Mouse (Mus musculus): ENCODE data around the gene Ptar1. TPM values are rescaled to one million over a fixed set of nuclear protein-coding genes. Genes with fewer than 3 reads are reported as not detected.

Ptar1 gene
- polyA plus RNA-seq, 1 experiment from 2014 or later = 4.6 TPM

DNA sequence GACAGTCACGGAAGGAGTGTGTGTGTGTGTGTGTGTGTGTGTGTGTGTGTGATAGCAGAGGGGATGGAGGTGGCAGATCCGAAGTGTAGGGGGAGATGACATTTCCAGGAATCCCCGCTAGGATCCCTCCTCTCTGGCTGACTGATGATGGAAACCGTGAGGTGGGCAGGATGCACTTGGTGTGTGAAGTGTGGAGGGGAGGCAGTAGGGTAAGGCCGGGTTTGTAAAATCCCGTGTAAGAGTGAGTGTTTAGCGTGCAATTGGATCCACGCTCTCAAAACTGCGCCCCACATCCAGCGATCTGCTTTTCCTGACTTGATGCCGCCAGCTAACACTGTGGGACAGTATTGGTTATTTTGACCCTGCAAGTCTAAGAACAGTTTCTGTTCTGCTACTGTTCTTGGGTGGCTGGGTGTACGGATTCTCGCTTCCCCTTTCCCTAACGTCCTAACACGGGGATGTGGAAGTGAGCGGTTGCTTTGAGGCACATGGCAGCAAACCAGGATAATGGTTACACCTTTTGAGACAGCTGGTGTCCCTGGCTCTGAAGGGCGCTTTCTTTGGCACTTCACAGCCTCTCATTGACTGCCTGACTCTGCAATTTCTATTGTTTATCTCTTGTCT is 72.2 kb downstream of the Ptar1 start:
- H3K27ac ChIP-seq (replicated peaks) = peak overlapping the region; percentile 99
- peak; percentile 0; the same call in 1 of the 2 replicates for ATAC-seq (ENCODE audit: low FRiP score)
- H3K36me3 ChIP-seq = no peaks in the 10 kb centered on the region
- no peaks in the 10 kb centered on the region for H3K27me3 ChIP-seq (replicated peaks)
- peaks cover 33% of the 10 kb centered on the region for H3K4me1 ChIP-seq
- H3K9ac ChIP-seq (replicated peaks) = peak overlapping the region; percentile 89
- H3K4me2 ChIP-seq = peak overlapping the region; percentile 76
- H3K9me3 ChIP-seq (replicated peaks) = no peaks in the 10 kb centered on the region
- peak overlapping the region; percentile 77 for H3K4me3 ChIP-seq (replicated peaks)
- under 1% methylated on average over 17 of the region's 17 CpGs for WGBS

DNA sequence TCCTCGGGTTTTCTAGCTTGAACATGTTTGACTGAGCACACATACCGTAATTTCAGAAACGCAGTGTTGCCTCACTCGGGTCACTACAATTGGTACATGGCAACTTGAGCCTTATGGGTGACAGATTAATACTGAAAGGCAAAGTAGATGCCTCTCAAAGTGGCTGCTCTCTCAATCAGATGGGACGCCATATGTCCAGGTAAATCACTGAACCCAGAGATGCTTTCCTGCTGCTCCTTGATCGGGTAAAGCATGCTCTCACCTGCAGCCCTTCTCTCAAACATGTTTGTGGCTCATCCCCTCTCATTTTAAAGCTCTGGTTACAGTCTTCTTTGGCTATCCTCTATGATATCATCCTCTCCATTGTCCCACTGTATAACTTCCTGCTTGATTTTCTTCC is 76.1 kb downstream of the Ptar1 start:
- no peak for ATAC-seq (ENCODE audit: low FRiP score)
- peaks cover 35% of the 10 kb centered on the region for H3K4me1 ChIP-seq
- no peaks in the 10 kb centered on the region for H3K36me3 ChIP-seq
- H3K9me3 ChIP-seq (replicated peaks) = no peaks in the 10 kb centered on the region
- no peaks in the 10 kb centered on the region for H3K27me3 ChIP-seq (replicated peaks)
- no peak overlapping the region for H3K4me2 ChIP-seq
- H3K27ac ChIP-seq (replicated peaks) = no peak overlapping the region
- H3K9ac ChIP-seq (replicated peaks) = no peak overlapping the region
- no peak overlapping the region for H3K4me3 ChIP-seq (replicated peaks)
- WGBS = 88% methylated on average over 6 of the region's 6 CpGs

DNA sequence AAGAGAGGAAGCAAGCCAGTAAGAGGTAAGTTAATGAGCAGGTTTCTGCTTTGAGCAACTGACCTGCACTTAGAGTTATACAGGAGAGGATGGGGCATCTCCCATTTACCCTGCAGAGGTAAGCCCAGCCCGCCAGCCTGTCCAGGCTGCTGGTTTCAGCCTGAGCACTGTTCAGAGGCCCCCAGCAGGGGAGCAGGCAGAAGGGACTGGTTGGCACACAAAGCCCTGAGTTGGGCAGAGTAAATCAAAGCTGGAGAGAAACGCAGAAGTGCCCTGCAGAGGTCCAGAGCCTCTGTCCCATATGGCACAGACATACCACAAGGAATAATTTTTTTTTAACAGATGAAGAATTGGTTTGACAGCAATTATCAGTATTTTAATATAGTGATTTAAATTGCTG is 76.8 kb downstream of the Ptar1 start:
- Histone ChIP-seq H3K9ac (replicated peaks) (no peak overlapping the region), H3K27me3 (replicated peaks) (no peaks in the 10 kb centered on the region), H3K4me3 (replicated peaks) (no peak overlapping the region), H3K4me1 (peaks cover 41% of the 10 kb centered on the region), H3K9me3 (replicated peaks) (no peaks in the 10 kb centered on the region), H3K27ac (replicated peaks) (no peak overlapping the region), H3K36me3 (no peaks in the 10 kb centered on the region), H3K4me2 (no peak overlapping the region)
- WGBS = 29% methylated on average over 2 of the region's 2 CpGs
- ATAC-seq (ENCODE audit: low FRiP score) = no peak

DNA sequence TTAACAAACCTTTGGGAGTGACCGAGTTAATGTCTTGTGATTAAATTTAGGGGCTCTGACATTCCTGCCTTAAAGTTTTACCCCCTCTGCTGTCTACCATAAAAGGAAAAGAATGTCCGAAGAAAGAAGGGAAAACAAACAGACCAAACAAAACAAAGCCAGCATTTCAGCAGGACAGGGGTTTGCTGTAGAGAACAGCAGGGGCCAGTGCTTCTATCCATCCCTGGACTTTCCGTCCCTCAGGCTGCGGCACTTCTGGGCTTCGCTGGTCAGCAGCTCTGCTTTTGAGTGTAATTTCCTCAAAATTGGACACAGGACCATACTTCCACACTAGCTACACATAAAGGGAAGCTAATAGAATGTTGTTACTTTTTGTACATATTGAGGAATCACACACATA is 81.6 kb downstream of the Ptar1 start:
- Histone ChIP-seq H3K36me3 (no peaks in the 10 kb centered on the region), H3K27me3 (replicated peaks) (no peaks in the 10 kb centered on the region), H3K9ac (replicated peaks) (no peak overlapping the region), H3K27ac (replicated peaks) (no peak overlapping the region), H3K4me3 (replicated peaks) (no peak overlapping the region), H3K9me3 (replicated peaks) (no peaks in the 10 kb centered on the region), H3K4me1 (peaks cover 41% of the 10 kb centered on the region), H3K4me2 (no peak overlapping the region)
- no peak for ATAC-seq (ENCODE audit: low FRiP score)
- 25% methylated on average over 5 of the region's 5 CpGs for WGBS

DNA sequence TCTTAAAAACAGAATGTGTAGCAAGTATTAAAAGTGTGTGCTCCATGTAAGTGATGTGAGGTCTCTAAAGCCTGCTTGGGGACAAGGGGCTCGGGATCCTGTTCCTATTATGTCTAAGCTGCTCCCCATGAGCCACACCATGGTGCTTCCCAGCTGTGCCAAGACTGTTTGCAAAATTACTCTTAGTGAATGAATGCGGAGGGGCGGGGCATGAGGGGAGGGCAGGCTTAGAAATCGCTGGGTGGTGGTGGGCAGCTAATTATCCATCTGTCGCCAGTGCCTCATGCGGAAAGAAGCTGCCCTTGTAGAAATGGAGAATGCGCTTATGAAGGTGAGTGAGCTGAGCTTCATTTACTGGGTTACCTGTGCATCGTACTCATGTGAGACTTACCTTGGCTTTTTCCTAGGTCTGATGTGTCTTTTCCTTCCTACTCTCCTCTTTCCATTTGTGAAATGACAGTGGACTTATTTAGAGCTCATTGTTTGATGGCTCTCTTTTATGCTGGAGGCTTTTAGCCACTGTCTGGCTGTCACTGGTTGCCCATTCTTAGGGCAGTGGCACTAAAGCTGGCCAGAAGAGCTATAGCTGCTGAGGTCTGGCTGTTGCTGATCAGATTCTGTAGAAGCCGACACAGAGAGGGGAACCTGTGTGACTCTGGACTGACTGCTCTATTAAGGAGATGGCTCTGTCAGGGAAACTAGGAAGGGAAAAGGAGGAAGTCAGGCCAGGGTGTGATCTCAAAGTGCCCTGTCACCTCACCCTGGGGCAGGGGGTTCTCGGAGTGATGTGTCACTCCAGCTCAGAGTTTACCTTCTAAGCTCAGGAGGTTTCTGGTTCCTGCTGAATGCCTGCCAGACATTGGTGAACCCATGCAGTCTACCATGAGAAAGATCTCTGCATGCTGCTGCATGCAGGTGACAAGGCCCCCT is 83.5 kb downstream of the Ptar1 start:
- 0 out of 2 replicates have a peak overlapping the region, but pooled peaks have one; percentile 29 for H3K4me2 ChIP-seq
- H3K9ac ChIP-seq (replicated peaks) = no peak overlapping the region
- H3K9me3 ChIP-seq (replicated peaks) = no peaks in the 10 kb centered on the region
- 0 out of 2 replicates have a peak overlapping the region, but pooled peaks have one; percentile 41 for H3K27ac ChIP-seq (replicated peaks)
- no peaks in the 10 kb centered on the region for H3K27me3 ChIP-seq (replicated peaks)
- 27% methylated on average over 10 of the region's 10 CpGs for WGBS
- peaks cover 28% of the 10 kb centered on the region for H3K4me1 ChIP-seq
- peak; percentile 51 for ATAC-seq (ENCODE audit: low FRiP score)
- H3K4me3 ChIP-seq (replicated peaks) = no peak overlapping the region
- no peaks in the 10 kb centered on the region for H3K36me3 ChIP-seq

DNA sequence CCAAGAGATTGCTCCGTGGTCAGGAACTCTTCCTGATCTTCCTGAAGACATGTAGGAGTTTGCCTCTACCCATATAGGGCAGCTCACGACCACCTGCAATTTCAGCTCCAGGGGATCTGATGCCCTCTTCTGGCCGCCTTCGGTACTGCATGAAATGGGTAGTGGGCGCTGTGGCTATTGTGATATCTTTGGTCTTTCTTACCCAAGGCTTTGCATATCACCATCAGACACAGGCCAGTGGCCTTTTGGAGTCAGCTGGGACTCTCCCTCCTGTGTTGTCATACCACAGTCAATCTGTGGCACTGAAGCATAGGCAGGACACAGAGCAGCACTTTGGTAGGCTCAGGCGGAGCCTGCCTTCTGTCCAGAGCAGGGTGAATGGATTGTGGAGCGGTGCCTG is 84.7 kb downstream of the Ptar1 start:
- Histone ChIP-seq H3K4me1 (peaks cover 28% of the 10 kb centered on the region), H3K4me3 (replicated peaks) (no peak overlapping the region), H3K4me2 (no peak overlapping the region), H3K27me3 (replicated peaks) (no peaks in the 10 kb centered on the region), H3K36me3 (no peaks in the 10 kb centered on the region), H3K27ac (replicated peaks) (no peak overlapping the region), H3K9me3 (replicated peaks) (no peaks in the 10 kb centered on the region), H3K9ac (replicated peaks) (no peak overlapping the region)
- 73% methylated on average over 7 of the region's 7 CpGs for WGBS
- no peak for ATAC-seq (ENCODE audit: low FRiP score)

DNA sequence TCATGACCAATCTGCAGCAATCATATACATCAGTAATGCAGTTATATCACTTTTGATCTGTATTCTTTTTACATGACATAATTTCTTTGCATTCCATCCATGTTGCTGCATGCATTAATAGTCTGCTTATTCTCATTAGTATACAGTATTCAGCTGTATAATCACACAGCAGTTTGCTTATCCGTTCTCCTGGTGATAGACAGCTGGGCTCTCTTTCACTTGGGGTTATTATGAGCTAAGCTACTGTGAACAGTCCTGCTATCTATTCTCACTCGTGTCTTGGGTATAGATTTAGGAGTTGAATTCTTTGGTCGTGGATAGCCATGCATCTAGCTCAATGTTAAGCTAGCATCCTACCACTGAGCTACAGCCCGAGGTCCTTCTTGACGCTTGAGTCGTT is 88.1 kb downstream of the Ptar1 start:
- no peaks in the 10 kb centered on the region for H3K27me3 ChIP-seq (replicated peaks)
- no peaks in the 10 kb centered on the region for H3K9me3 ChIP-seq (replicated peaks)
- no peak overlapping the region for H3K4me3 ChIP-seq (replicated peaks)
- no peak overlapping the region for H3K9ac ChIP-seq (replicated peaks)
- H3K27ac ChIP-seq (replicated peaks) = no peak overlapping the region
- no peak for ATAC-seq (ENCODE audit: low FRiP score)
- no peak overlapping the region for H3K4me2 ChIP-seq
- no peaks in the 10 kb centered on the region for H3K36me3 ChIP-seq
- H3K4me1 ChIP-seq = peaks cover 10% of the 10 kb centered on the region
- WGBS = 73% methylated on average over 6 of the region's 6 CpGs

DNA sequence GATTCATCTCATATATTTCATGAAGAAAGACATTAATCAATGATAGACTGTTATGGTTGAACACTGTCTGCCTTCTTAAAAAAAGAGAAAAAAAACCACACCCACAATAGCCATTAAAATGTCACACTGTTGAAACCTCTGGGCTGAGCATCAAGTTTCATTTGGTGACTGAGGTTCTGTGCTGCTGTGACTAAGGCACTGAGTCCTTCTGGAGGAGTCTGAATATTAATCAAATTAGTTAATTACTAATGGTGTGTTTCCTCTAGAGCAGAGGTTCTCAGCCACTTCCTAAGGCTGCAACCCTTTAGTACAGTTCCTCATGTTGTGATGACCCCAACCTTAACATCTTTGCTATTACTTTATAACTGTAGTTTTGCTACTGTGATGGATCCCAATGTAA is 91.9 kb downstream of the Ptar1 start:
- H3K4me2 ChIP-seq = no peak overlapping the region
- H3K4me3 ChIP-seq (replicated peaks) = no peak overlapping the region
- H3K27me3 ChIP-seq (replicated peaks) = no peaks in the 10 kb centered on the region
- no peak overlapping the region for H3K9ac ChIP-seq (replicated peaks)
- ATAC-seq (ENCODE audit: low FRiP score) = no peak
- H3K27ac ChIP-seq (replicated peaks) = no peak overlapping the region
- no peaks in the 10 kb centered on the region for H3K9me3 ChIP-seq (replicated peaks)
- H3K36me3 ChIP-seq = no peaks in the 10 kb centered on the region
- H3K4me1 ChIP-seq = 0 out of 2 replicates have a peak, but pooled peaks cover 3% of the 10 kb centered on the region

DNA sequence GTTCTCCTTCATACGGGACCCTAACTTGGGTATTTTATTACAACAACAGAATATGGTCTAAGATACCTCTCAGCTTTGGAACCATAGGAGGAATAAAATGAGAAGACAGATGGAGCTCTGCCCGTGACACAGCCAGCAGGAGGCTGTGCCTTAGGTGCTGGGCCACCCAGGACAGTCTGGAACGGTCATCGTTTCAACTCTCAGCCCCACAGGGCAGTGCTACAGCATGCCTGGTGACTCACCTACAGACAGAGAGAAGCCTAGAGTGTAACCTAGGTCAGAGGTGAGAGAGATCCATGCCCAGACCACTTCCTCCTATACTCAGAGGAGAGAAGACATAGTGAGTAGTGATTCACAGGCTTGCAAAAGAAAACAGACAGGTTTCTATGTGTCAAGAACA is 92.9 kb downstream of the Ptar1 start:
- ATAC-seq (ENCODE audit: low FRiP score) = no peak
- WGBS = 85% methylated on average over 4 of the region's 4 CpGs
- H3K27me3 ChIP-seq (replicated peaks) = no peaks in the 10 kb centered on the region

More for the DNA sequence above, 92.9 kb downstream of the Ptar1 start:
- no peaks in the 10 kb centered on the region for H3K36me3 ChIP-seq
- H3K9me3 ChIP-seq (replicated peaks) = no peaks in the 10 kb centered on the region
- 0 out of 2 replicates have a peak, but pooled peaks cover 3% of the 10 kb centered on the region for H3K4me1 ChIP-seq
- no peak overlapping the region for H3K27ac ChIP-seq (replicated peaks)
- H3K9ac ChIP-seq (replicated peaks) = no peak overlapping the region
- H3K4me3 ChIP-seq (replicated peaks) = no peak overlapping the region
- H3K4me2 ChIP-seq = no peak overlapping the region

Other genes starting within 250 kb of the Ptar1 start
- gene Mamdc2, start 239.0 kb upstream of the Ptar1 start, polyA plus RNA-seq (2015; fragmentation: Nextera tagmentation; extraction: Ambion mirVana) = 1.2 and 1.7 TPM in 2 replicates
- gene 1700028P14Rik, start 34.6 kb upstream of the Ptar1 start, polyA plus RNA-seq (2015; fragmentation: Nextera tagmentation; extraction: Ambion mirVana) = 1.4 and 1.7 TPM in 2 replicates
- gene Apba1, start 71.5 kb downstream of the Ptar1 start, polyA plus RNA-seq (2015; fragmentation: Nextera tagmentation; extraction: Ambion mirVana) = 10.6 and 11.8 TPM in 2 replicates

Measured in neural tube, embryonic 15.5 days (tissue).